Mouse (Mus musculus) limb, embryonic 14.5 days (tissue): ENCODE results near the gene Gm6358. TPM values are rescaled to one million over a fixed set of nuclear protein-coding genes. Genes with fewer than 3 reads are reported as not detected.
"Not testable (repeated sequence)": the region's sequence is repeated elsewhere in the genome, so short reads cannot be mapped to it uniquely, and the experiment has no call there.

Experiments used
- ATAC-seq: fragments of 200-750 bp; cut with Nextera tagmentation; 2 replicates; pipeline ENCODE4 v1.8.0; 2017; ENCODE audit warnings: low read depth, moderate number of reproducible peaks, moderate TSS enrichment; ENCODE audit not compliant: low FRiP score
- DNase-seq: peaks from one replicate; pipeline ENCODE4 v3.0.0-alpha.2; 2015; ENCODE audit warnings: low spot score
- H3K27ac ChIP-seq: fragments of 300-500 bp; sonication (generic); replicated peaks from 2 replicates; pipeline ENCODE4 v1.5.1; 2014; ENCODE audit warnings: low read depth, mild to moderate bottlenecking, low read length, moderate library complexity, mixed read lengths
- H3K27me3 ChIP-seq: fragments of 300-500 bp; sonication (generic); 2 replicates; pipeline ENCODE4 v1.6.1; 2014; ENCODE audit warnings: low read length, mixed read lengths; ENCODE audit not compliant: control insufficient read depth, insufficient read depth
- H3K36me3 ChIP-seq: fragments of 300-500 bp; sonication (generic); 2 replicates; pipeline ENCODE4 v1.6.1; 2014; ENCODE audit warnings: mild to moderate bottlenecking, low read length, moderate library complexity, mixed read lengths; ENCODE audit not compliant: control insufficient read depth, insufficient read depth
- H3K4me1 ChIP-seq: fragments of 300-500 bp; sonication (generic); 2 replicates; pipeline ENCODE4 v1.6.1; 2014; ENCODE audit warnings: antibody characterized with exemption, low read length, mixed read lengths; ENCODE audit not compliant: control insufficient read depth, insufficient read depth
- H3K4me2 ChIP-seq: fragments of 300-500 bp; sonication (generic); replicated peaks from 2 replicates; pipeline ENCODE4 v1.6.1; 2014; ENCODE audit warnings: low read depth, mild to moderate bottlenecking, low read length, moderate library complexity; ENCODE audit not compliant: severe bottlenecking
- H3K4me3 ChIP-seq: fragments of 300-500 bp; sonication (generic); replicated peaks from 2 replicates; pipeline ENCODE4 v1.5.1; 2014; ENCODE audit warnings: low read length
- H3K9ac ChIP-seq: fragments of 300-500 bp; sonication (generic); 2 replicates; pipeline ENCODE4 v1.6.1; 2014; ENCODE audit warnings: mild to moderate bottlenecking, low read depth, low read length, moderate library complexity; ENCODE audit not compliant: severe bottlenecking
- H3K9me3 ChIP-seq: fragments of 300-500 bp; sonication (generic); 2 replicates; pipeline ENCODE4 v1.6.1; 2016; ENCODE audit warnings: low read length; ENCODE audit not compliant: control insufficient read depth
- POLR2A ChIP-seq: fragments of 200-500 bp; IDR thresholded peaks from 2 replicates; pipeline ENCODE4 v1.8.0; 2012; ENCODE audit warnings: inconsistent platforms, mild to moderate bottlenecking, moderate library complexity, borderline replicate concordance; ENCODE audit not compliant: insufficient read depth, insufficient read length; ENCODE audit errors: extremely low read depth
- WGBS: fragments of 180-500 bp; shearing (Covaris S2); extraction: QIAGEN DNeasy Blood & Tissue Kit; methylation state at CpG from one replicate; pipeline ENCODE4 v1.1.7; 2014; 5-methylcytosine and 5-hydroxymethylcytosine counted together
- polyA plus RNA-seq, 2 experiments: library from polyadenylated mRNA; depleted of rRNA in 1 of 2; stranded (reverse) in 1 of 2; unstranded in 1 of 2; fragments of >200 nt; fragmentation: Nextera tagmentation in 1 of 2; extraction: Ambion mirVana in 1 of 2; gene quantifications; 2 replicates each; pipeline versions ENCODE4 v1.2.1 to v1.2.3; 2012 to 2014

The Gm6358 gene
- not detected in 2 replicates for polyA plus RNA-seq (2012; rRNA removed)
- not detected in 2 replicates for polyA plus RNA-seq (2014; fragmentation: Nextera tagmentation; extraction: Ambion mirVana)

GRCm38 (mm10) chr16:89140551-89140950, at the start of gene Gm6358:
Gm6358 (plus strand) TSS chr16:89140851.
- H3K4me3 ChIP-seq = no peak within 1 kb of the TSS
- 100% methylated on average over 1 of the region's 1 CpGs for WGBS

GRCm38 (mm10) chr16:89150786-89151185, 10.1 kb downstream of the Gm6358 start, which contains the start of gene Gm10061:
Gm10061 (plus strand) TSS chr16:89151086.
- Histone ChIP-seq H3K36me3 (no peaks in the 10 kb centered on the region), H3K9ac (no peak within 1 kb of the TSS), H3K27ac (no peak within 1 kb of the TSS), H3K9me3 (no peaks in the 10 kb centered on the region), H3K4me3 (no peak within 1 kb of the TSS), H3K4me2 (no peak within 1 kb of the TSS), H3K27me3 (no peaks in the 10 kb centered on the region), H3K4me1 (no peaks in the 10 kb centered on the region)
- TF ChIP-seq POLR2A = no peak
- DNase-seq = no peak
- WGBS = 100% methylated on average over 1 of the region's 1 CpGs
- ATAC-seq = no peak

More at GRCm38 (mm10) chr16:89140551-89140950, at the start of gene Gm6358:
- ATAC-seq (no peak), DNase-seq (no peak)
- Histone ChIP-seq H3K9me3 (no peaks in the 10 kb centered on the region), H3K9ac (no peak within 1 kb of the TSS), H3K36me3 (no peaks in the 10 kb centered on the region), H3K27ac (no peak within 1 kb of the TSS), H3K4me1 (no peaks in the 10 kb centered on the region), H3K4me2 (no peak within 1 kb of the TSS), H3K27me3 (no peaks in the 10 kb centered on the region)
- no peak for TF ChIP-seq POLR2A

GRCm38 (mm10) chr16:89157652-89158051, 17.0 kb downstream of the Gm6358 start, which contains the start of gene Gm9789:
Gm9789 (plus strand) TSS chr16:89157952.
- Histone ChIP-seq H3K27ac (no peak within 1 kb of the TSS), H3K4me2 (no peak within 1 kb of the TSS), H3K36me3 (no peaks in the 10 kb centered on the region), H3K4me3 (no peak within 1 kb of the TSS), H3K9ac (no peak within 1 kb of the TSS), H3K9me3 (no peaks in the 10 kb centered on the region), H3K27me3 (no peaks in the 10 kb centered on the region), H3K4me1 (no peaks in the 10 kb centered on the region)
- ATAC-seq (no peak), DNase-seq (no peak)
- no peak for TF ChIP-seq POLR2A
- 89% methylated on average over 4 of the region's 4 CpGs for WGBS

- not testable (repeated sequence) for H3K9me3 ChIP-seq, H3K4me1 ChIP-seq, H3K27me3 ChIP-seq, H3K27ac ChIP-seq, H3K36me3 ChIP-seq, DNase-seq, H3K4me3 ChIP-seq, ATAC-seq, H3K4me2 ChIP-seq, H3K9ac ChIP-seq
Measured at GRCm38 (mm10) chr16:89169190-89169589, 28.5 kb downstream of the Gm6358 start, which contains the start of gene Gm7735. Gm7735 (plus strand) TSS chr16:89169490.

GRCm38 (mm10) chr16:89174435-89174834, 33.8 kb downstream of the Gm6358 start, which contains the start of gene 1110057P08Rik:
1110057P08Rik (plus strand) TSS chr16:89174735.
- Histone ChIP-seq H3K4me1 (no peaks in the 10 kb centered on the region), H3K27me3 (no peaks in the 10 kb centered on the region), H3K4me3 (no peak within 1 kb of the TSS), H3K9ac (no peak within 1 kb of the TSS), H3K27ac (no peak within 1 kb of the TSS), H3K4me2 (no peak within 1 kb of the TSS), H3K36me3 (no peaks in the 10 kb centered on the region), H3K9me3 (no peaks in the 10 kb centered on the region)
- no peak for TF ChIP-seq POLR2A
- DNase-seq = no peak
- ATAC-seq = no peak
- 61% methylated on average over 2 of the region's 2 CpGs for WGBS

GRCm38 (mm10) chr16:89188621-89189020, 48.0 kb downstream of the Gm6358 start:
- Histone ChIP-seq H3K4me1 (no peaks in the 10 kb centered on the region), H3K4me3 (no peak overlapping the region), H3K36me3 (no peaks in the 10 kb centered on the region), H3K27me3 (no peaks in the 10 kb centered on the region), H3K4me2 (no peak overlapping the region), H3K9me3 (no peaks in the 10 kb centered on the region), H3K9ac (no peak overlapping the region), H3K27ac (no peak overlapping the region)
- WGBS = 84% methylated on average over 4 of the region's 4 CpGs
- ATAC-seq = no peak
- no peak for TF ChIP-seq POLR2A
- DNase-seq = no peak

Other genes starting within 250 kb of the Gm6358 start
- not detected in 2 replicates for gene Krtap19-5, start 244.4 kb upstream of the Gm6358 start, polyA plus RNA-seq (2012; rRNA removed)
- not detected in 2 replicates for gene Krtap19-5, start 244.4 kb upstream of the Gm6358 start, polyA plus RNA-seq (2014; fragmentation: Nextera tagmentation; extraction: Ambion mirVana)
- gene Krtap19-9b, start 208.6 kb upstream of the Gm6358 start, polyA plus RNA-seq (2012; rRNA removed) = not detected in 2 replicates
- not detected in 2 replicates for gene Krtap19-9b, start 208.6 kb upstream of the Gm6358 start, polyA plus RNA-seq (2014; fragmentation: Nextera tagmentation; extraction: Ambion mirVana)
- not detected in 2 replicates for gene Krtap16-3, start 178.0 kb upstream of the Gm6358 start, polyA plus RNA-seq (2012; rRNA removed)
- not detected in 2 replicates for gene Krtap16-3, start 178.0 kb upstream of the Gm6358 start, polyA plus RNA-seq (2014; fragmentation: Nextera tagmentation; extraction: Ambion mirVana)
- not detected in 2 replicates for gene Krtap22-2, start 130.1 kb upstream of the Gm6358 start, polyA plus RNA-seq (2012; rRNA removed)
- gene Krtap22-2, start 130.1 kb upstream of the Gm6358 start, polyA plus RNA-seq (2014; fragmentation: Nextera tagmentation; extraction: Ambion mirVana) = not detected in 2 replicates
- gene Gm10229, start 125.6 kb upstream of the Gm6358 start, polyA plus RNA-seq (2012; rRNA removed) = not detected in 2 replicates
- gene Gm10229, start 125.6 kb upstream of the Gm6358 start, polyA plus RNA-seq (2014; fragmentation: Nextera tagmentation; extraction: Ambion mirVana) = not detected in 2 replicates
- not detected in 2 replicates for gene Krtap6-1, start 109.2 kb upstream of the Gm6358 start, polyA plus RNA-seq (2012; rRNA removed)
- gene Krtap6-1, start 109.2 kb upstream of the Gm6358 start, polyA plus RNA-seq (2014; fragmentation: Nextera tagmentation; extraction: Ambion mirVana) = not detected in 2 replicates
- gene Gm10228, start 99.4 kb upstream of the Gm6358 start, polyA plus RNA-seq (2012; rRNA removed) = not detected in 2 replicates
- not detected in 2 replicates for gene Gm10228, start 99.4 kb upstream of the Gm6358 start, polyA plus RNA-seq (2014; fragmentation: Nextera tagmentation; extraction: Ambion mirVana)
- not detected in 2 replicates for gene Krtap6-5, start 93.0 kb upstream of the Gm6358 start, polyA plus RNA-seq (2012; rRNA removed)
- gene Krtap6-5, start 93.0 kb upstream of the Gm6358 start, polyA plus RNA-seq (2014; fragmentation: Nextera tagmentation; extraction: Ambion mirVana) = not detected in 2 replicates
- not detected in 2 replicates for gene 1110025L11Rik, start 76.8 kb upstream of the Gm6358 start, polyA plus RNA-seq (2012; rRNA removed)
- not detected in 2 replicates for gene 1110025L11Rik, start 76.8 kb upstream of the Gm6358 start, polyA plus RNA-seq (2014; fragmentation: Nextera tagmentation; extraction: Ambion mirVana)
- gene Krtap6-3, start 56.8 kb upstream of the Gm6358 start, polyA plus RNA-seq (2012; rRNA removed) = not detected in 2 replicates
- not detected in 2 replicates for gene Krtap6-3, start 56.8 kb upstream of the Gm6358 start, polyA plus RNA-seq (2014; fragmentation: Nextera tagmentation; extraction: Ambion mirVana)
- gene Gm10061, start 10.2 kb downstream of the Gm6358 start, polyA plus RNA-seq (2012; rRNA removed) = not detected in 2 replicates
- gene Gm10061, start 10.2 kb downstream of the Gm6358 start, polyA plus RNA-seq (2014; fragmentation: Nextera tagmentation; extraction: Ambion mirVana) = not detected in 2 replicates
- not detected in 2 replicates for gene Gm9789, start 17.1 kb downstream of the Gm6358 start, polyA plus RNA-seq (2012; rRNA removed)
- gene Gm9789, start 17.1 kb downstream of the Gm6358 start, polyA plus RNA-seq (2014; fragmentation: Nextera tagmentation; extraction: Ambion mirVana) = not detected in 2 replicates
- gene Gm7735, start 28.6 kb downstream of the Gm6358 start, polyA plus RNA-seq (2012; rRNA removed) = not detected in 2 replicates
- not detected in 2 replicates for gene Gm7735, start 28.6 kb downstream of the Gm6358 start, polyA plus RNA-seq (2014; fragmentation: Nextera tagmentation; extraction: Ambion mirVana)
- gene 1110057P08Rik, start 33.9 kb downstream of the Gm6358 start, polyA plus RNA-seq (2012; rRNA removed) = not detected in 2 replicates
- not detected in 2 replicates for gene 1110057P08Rik, start 33.9 kb downstream of the Gm6358 start, polyA plus RNA-seq (2014; fragmentation: Nextera tagmentation; extraction: Ambion mirVana)
- gene Krtap20-2, start 65.0 kb downstream of the Gm6358 start, polyA plus RNA-seq (2012; rRNA removed) = not detected in 2 replicates
- gene Krtap20-2, start 65.0 kb downstream of the Gm6358 start, polyA plus RNA-seq (2014; fragmentation: Nextera tagmentation; extraction: Ambion mirVana) = not detected in 2 replicates